Mouse (Mus musculus) splenic B cell, adult 2 months (primary cell): ENCODE data around the gene Ikzf3.

Source experiments
- DNase-seq: peaks from one replicate; pipeline ENCODE4 v3.0.0-alpha.2; 2011; ENCODE audit warnings: low read depth, low spot score
- H3K27me3 ChIP-seq: 2 replicates; pipeline ENCODE4 v1.6.1; 2012; ENCODE audit warnings: mild to moderate bottlenecking, low read length, moderate library complexity, mixed read lengths; ENCODE audit not compliant: control insufficient read depth, poor library complexity, insufficient read depth, severe bottlenecking
- H3K36me3 ChIP-seq: 2 replicates; pipeline ENCODE4 v1.6.1; 2012; ENCODE audit warnings: mild to moderate bottlenecking, low read length, moderate library complexity, mixed read lengths; ENCODE audit not compliant: control insufficient read depth, poor library complexity, insufficient read depth, severe bottlenecking

Gene Ikzf3

DNA sequence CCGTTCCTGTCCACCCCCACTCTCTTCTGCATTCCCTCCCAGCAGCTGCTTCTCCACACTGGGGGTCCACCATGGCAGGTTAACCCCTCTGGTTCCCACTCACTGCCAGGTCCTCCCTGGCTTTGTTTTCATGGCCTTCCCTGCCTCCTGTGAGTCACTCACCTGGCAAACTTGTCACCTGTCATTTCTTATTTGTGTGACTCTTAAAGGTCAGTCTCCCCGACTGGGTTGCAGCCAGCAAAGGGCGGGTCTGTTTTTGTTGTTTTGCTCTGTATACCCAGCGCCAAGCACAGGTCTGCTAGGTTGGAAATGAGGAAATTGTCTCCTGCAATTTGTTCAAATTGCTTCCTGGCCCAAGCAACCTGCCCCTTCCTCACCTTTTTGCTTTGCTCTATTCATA is 100.2 kb downstream of the Ikzf3 start:
- Histone ChIP-seq H3K36me3 (no peaks in the 10 kb centered on the region), H3K27me3 (no peaks in the 10 kb centered on the region)
- no peak for DNase-seq

DNA sequence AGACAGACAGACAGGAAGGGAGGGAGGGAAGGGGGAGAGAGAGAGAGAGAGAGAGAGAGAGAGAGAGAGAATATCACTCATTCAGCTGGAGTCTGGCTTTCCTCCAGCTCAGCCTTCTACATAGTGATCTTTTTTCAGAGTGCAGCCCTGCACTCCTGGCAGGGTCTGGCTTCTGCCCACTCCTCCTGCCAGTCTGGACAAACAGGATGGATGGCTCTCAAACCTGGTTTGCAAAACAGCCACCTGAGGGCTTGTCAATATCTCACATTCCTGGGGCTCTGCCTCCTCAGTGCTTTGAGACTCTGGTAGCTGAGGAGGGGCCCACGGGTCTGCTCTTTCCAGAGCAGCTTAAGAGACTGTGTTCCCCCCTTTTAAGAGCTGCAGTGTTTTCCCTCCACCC is 100.6 kb downstream of the Ikzf3 start:
- H3K36me3 ChIP-seq = no peaks in the 10 kb centered on the region
- no peaks in the 10 kb centered on the region for H3K27me3 ChIP-seq
- DNase-seq = no peak

DNA sequence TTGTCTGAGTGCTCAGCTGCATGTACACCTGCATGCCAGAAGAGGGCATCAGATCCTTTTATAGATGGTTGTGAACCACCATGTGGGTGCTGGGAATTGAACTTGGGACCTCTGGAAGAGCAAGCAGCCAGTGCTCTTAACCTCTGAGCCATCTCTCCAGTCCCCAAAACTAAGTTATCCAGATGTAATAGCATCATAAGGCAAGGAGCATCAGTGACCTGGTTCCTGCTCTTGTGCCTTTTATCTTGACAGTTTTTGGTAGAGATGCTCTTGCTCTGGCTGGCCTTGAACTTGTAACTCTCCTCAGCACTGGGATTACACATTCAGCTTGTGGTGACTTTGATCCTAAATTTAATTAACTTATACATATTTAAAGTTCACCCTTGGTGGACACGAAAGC is 102.1 kb downstream of the Ikzf3 start:
- H3K27me3 ChIP-seq = no peaks in the 10 kb centered on the region
- H3K36me3 ChIP-seq = no peaks in the 10 kb centered on the region
- no peak for DNase-seq

GRCm38 (mm10) chr11:98438331-98439158 is 107.3 kb downstream of the Ikzf3 start, which contains the start of gene Mien1:
TSS of gene Mien1 (minus strand) at chr11:98438991.
- no peaks in the 10 kb centered on the region for H3K36me3 ChIP-seq
- no peaks in the 10 kb centered on the region for H3K27me3 ChIP-seq
- peak; percentile 97 for DNase-seq

- DNase-seq = no peak
- no peaks in the 10 kb centered on the region for H3K27me3 ChIP-seq
- H3K36me3 ChIP-seq = no peaks in the 10 kb centered on the region
Measured at GRCm38 (mm10) chr11:98437441-98437840, 108.4 kb downstream of the Ikzf3 start.

GRCm38 (mm10) chr11:98435723-98436122 is 110.1 kb downstream of the Ikzf3 start:
- DNase-seq = no peak
- Histone ChIP-seq H3K27me3 (no peaks in the 10 kb centered on the region), H3K36me3 (no peaks in the 10 kb centered on the region)

DNA sequence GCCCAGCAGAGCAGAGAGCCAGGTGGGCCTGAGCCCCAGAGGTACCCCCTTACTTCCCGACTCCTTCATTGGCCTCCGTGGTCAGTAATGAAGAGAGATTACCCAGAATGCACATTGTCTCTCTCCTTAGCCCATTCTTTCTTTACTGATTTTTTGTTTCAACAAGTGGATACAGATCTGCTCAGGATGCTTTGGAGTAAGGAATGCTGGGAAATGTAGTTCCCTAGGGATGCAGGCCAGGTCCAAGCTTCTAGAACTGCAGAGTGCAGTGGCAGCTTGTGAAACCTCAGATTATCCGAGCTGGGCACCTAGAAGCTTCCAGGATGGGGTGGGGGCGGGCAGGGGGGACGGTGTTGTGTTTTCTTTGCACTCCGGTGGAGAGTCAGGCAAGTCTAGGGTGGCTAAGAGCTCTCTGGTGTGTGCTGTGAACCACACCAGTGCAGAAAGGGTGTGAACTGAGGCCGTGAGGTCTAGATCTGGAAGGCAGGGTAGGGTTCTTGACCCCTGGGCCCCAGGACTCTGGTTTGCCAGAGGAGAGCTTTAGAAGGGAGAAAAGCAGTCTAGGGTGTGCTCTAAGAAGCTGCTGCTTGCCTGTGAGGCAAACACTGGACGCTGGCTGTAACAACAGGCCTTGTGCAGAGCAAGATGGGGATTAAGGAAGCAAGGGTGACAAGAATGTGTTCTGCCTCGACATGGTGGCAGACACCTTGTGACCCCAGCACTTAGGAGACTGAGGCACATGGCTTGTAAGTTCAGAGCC is 113.9 kb downstream of the Ikzf3 start:
- DNase-seq = no peak
- Histone ChIP-seq H3K27me3 (no peaks in the 10 kb centered on the region), H3K36me3 (no peaks in the 10 kb centered on the region)

- no peak for DNase-seq
- Histone ChIP-seq H3K36me3 (no peaks in the 10 kb centered on the region), H3K27me3 (no peaks in the 10 kb centered on the region)
Measured at GRCm38 (mm10) chr11:98428436-98428835, 117.4 kb downstream of the Ikzf3 start.

GRCm38 (mm10) chr11:98426592-98426991 is 119.2 kb downstream of the Ikzf3 start:
- Histone ChIP-seq H3K36me3 (no peaks in the 10 kb centered on the region), H3K27me3 (no peaks in the 10 kb centered on the region)
- DNase-seq = no peak

GRCm38 (mm10) chr11:98418939-98419547 is 126.8 kb downstream of the Ikzf3 start:
- no peak for DNase-seq
- Histone ChIP-seq H3K27me3 (no peaks in the 10 kb centered on the region), H3K36me3 (no peaks in the 10 kb centered on the region)

DNA sequence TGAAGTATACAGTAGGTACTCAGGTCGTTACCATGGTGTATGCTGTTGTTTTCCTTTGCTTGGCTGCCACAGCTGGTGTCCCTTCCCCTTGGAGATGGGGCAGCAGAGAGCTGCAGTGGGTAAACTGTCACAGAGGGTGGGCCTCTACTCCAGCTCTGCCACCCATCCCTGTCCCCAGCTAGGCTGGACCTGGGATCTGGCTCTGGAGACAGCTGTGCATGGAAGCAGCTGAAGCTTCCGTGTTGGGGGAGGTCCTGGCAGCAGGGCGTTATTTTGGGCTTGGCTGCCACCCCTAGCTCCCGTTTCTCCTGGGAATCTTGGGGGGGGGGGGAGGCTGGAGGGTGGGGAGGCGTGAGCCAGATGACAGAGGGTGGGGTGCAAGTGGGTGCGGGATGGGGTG is 127.6 kb downstream of the Ikzf3 start:
- no peaks in the 10 kb centered on the region for H3K36me3 ChIP-seq
- no peaks in the 10 kb centered on the region for H3K27me3 ChIP-seq
- DNase-seq = no peak

- no peaks in the 10 kb centered on the region for H3K36me3 ChIP-seq
- no peak for DNase-seq
- peaks cover 4% of the 10 kb centered on the region; the same call in 1 of the 2 replicates for H3K27me3 ChIP-seq
Measured at GRCm38 (mm10) chr11:98417074-98417473, 128.8 kb downstream of the Ikzf3 start.
